Mouse (Mus musculus) adrenal gland, postnatal 36 days (tissue): ENCODE measurements at regions not wholly inside any gene's neighbourhood (a gene's known extent, or its start where the extent isn't known, plus 50 kb on each side); places are given as distances from the start of the nearest gene placed in this dataset.

Source experiments
- DNase-seq, 2 experiments: peaks; one replicate each; pipeline ENCODE4 v3.0.0; 2021; ENCODE audit warnings: mixed read lengths in 1 of 2

GRCm38 (mm10) chr16:29706996-29707395, 127.9 kb downstream of the Opa1 start:
- DNase-seq, result no peak

GRCm38 (mm10) chr16:29707656-29708055, 128.5 kb downstream of the Opa1 start:
- no peak for DNase-seq

- DNase-seq, result peak in 1 of 2 experiments; percentile 25
Observed at GRCm38 (mm10) chr16:29709072-29709471, 129.9 kb downstream of the Opa1 start.

- DNase-seq, result no peak
Observed at GRCm38 (mm10) chr16:29711386-29711785, 132.3 kb downstream of the Opa1 start.

- DNase-seq, result no peak
Observed at GRCm38 (mm10) chr16:29711912-29712681, 133.0 kb downstream of the Opa1 start.

GRCm38 (mm10) chr16:29714612-29715127, 135.5 kb downstream of the Opa1 start:
- peak; percentile 79 to 83 for DNase-seq

GRCm38 (mm10) chr16:29718965-29719364, 139.8 kb downstream of the Opa1 start:
- no peak for DNase-seq

GRCm38 (mm10) chr16:29719571-29720451, 140.7 kb downstream of the Opa1 start:
- no peak for DNase-seq

- no peak for DNase-seq
Observed at GRCm38 (mm10) chr16:29725153-29725552, 146.0 kb downstream of the Opa1 start.

GRCm38 (mm10) chr16:29725563-29725962, 146.4 kb downstream of the Opa1 start:
- DNase-seq, result no peak

GRCm38 (mm10) chr16:29727397-29727796, 148.3 kb downstream of the Opa1 start:
- no peak for DNase-seq

- peak; percentile 86 to 90 for DNase-seq
Observed at GRCm38 (mm10) chr16:29728769-29729481, 149.8 kb downstream of the Opa1 start.

GRCm38 (mm10) chr16:29730010-29730409, 150.9 kb downstream of the Opa1 start:
- no peak for DNase-seq

GRCm38 (mm10) chr16:29732889-29733288, 153.8 kb downstream of the Opa1 start:
- no peak for DNase-seq

- no peak for DNase-seq
Observed at GRCm38 (mm10) chr16:29733847-29734246, 154.7 kb downstream of the Opa1 start.

GRCm38 (mm10) chr16:29734324-29734723, 155.2 kb downstream of the Opa1 start:
- DNase-seq, result peak in 1 of 2 experiments; percentile 63

- no peak for DNase-seq
Observed at GRCm38 (mm10) chr16:29734738-29735250, 155.7 kb downstream of the Opa1 start.

- no peak for DNase-seq
Observed at GRCm38 (mm10) chr16:29735371-29736008, 156.4 kb downstream of the Opa1 start.

- DNase-seq, result no peak
Observed at GRCm38 (mm10) chr16:29736211-29736610, 157.1 kb downstream of the Opa1 start.

- no peak for DNase-seq
Observed at GRCm38 (mm10) chr16:29738075-29738474, 158.9 kb downstream of the Opa1 start.

- DNase-seq, result peak in 1 of 2 experiments; percentile 36
Observed at GRCm38 (mm10) chr16:29742497-29743230, 163.5 kb downstream of the Opa1 start.
